Mouse (Mus musculus) layer of hippocampus, postnatal 36 days (tissue): ENCODE data around the gene Mettl3. TPM values are rescaled to one million over a fixed set of nuclear protein-coding genes. Genes with fewer than 3 reads are reported as not detected.

Source experiments
- DNase-seq, 2 experiments: peaks; one replicate each; pipeline ENCODE4 v3.0.0; 2022
- total RNA-seq, 2 experiments: library from RNA; stranded (reverse); gene quantifications; 2 replicates each; pipeline ENCODE4 v1.2.3; 2021

Mettl3 gene
- total RNA-seq, 2 experiments from 2014 or later = 49.8 to 54.0 TPM

GRCm38 (mm10) chr14:52284191-52284590 lies 20.7 kb downstream of the Mettl3 start:
- no peak for DNase-seq

- DNase-seq = no peak
These were observed 21.3 kb downstream of the Mettl3 start for GRCm38 (mm10) chr14:52283629-52284028.

- no peak for DNase-seq
These were observed 25.2 kb downstream of the Mettl3 start for GRCm38 (mm10) chr14:52279747-52280120.

GRCm38 (mm10) chr14:52278932-52279746 lies 25.8 kb downstream of the Mettl3 start, which contains the start of the genes Tox4 and Rab2b:
TSS of gene Tox4 (plus strand) at chr14:52279146.
TSS of gene Rab2b (minus strand) at chr14:52279545.
- peak; percentile 99 to 100 for DNase-seq

GRCm38 (mm10) chr14:52277210-52277609 lies 27.7 kb downstream of the Mettl3 start:
- no peak for DNase-seq

- DNase-seq = no peak
These were observed 32.1 kb downstream of the Mettl3 start for GRCm38 (mm10) chr14:52272781-52273180.

- peak; percentile 98 to 99 for DNase-seq
These were observed 47.3 kb downstream of the Mettl3 start, which contains the start of gene Chd8 for GRCm38 (mm10) chr14:52257484-52258213. TSS of gene Chd8 (minus strand) at chr14:52257780.

- peak in 1 of 2 experiments; percentile 8 for DNase-seq
These were observed 48.4 kb downstream of the Mettl3 start for GRCm38 (mm10) chr14:52256311-52257175.

- no peak for DNase-seq
These were observed 58.8 kb downstream of the Mettl3 start for GRCm38 (mm10) chr14:52246129-52246528.

Other genes starting within 250 kb of the Mettl3 start
- 100 to 1,000 TPM; 279 to 281 TPM for gene Hnrnpc, start 201.1 kb downstream of the Mettl3 start, total RNA-seq
- 1 to 10 TPM; 1.1 to 2.3 TPM for gene Rpgrip1, start 194.4 kb downstream of the Mettl3 start, total RNA-seq
- gene Supt16, start 107.7 kb downstream of the Mettl3 start, total RNA-seq = 10 to 100 TPM; 52.2 to 53.9 TPM
- gene Chd8, start 47.3 kb downstream of the Mettl3 start, total RNA-seq = 100 to 1,000 TPM; 123 to 143 TPM
- gene Tox4, start 26.0 kb downstream of the Mettl3 start, total RNA-seq = 10 to 100 TPM; 58.3 to 63.0 TPM
- gene Rab2b, start 25.6 kb downstream of the Mettl3 start, total RNA-seq = 10 to 100 TPM; 35.7 to 37.1 TPM
- gene Sall2, start 23.6 kb upstream of the Mettl3 start, total RNA-seq = 10 to 100 TPM; 43.1 TPM
- not detected for gene Olfr1513, start 51.3 kb upstream of the Mettl3 start, total RNA-seq
- not detected for gene Olfr1512, start 74.0 kb upstream of the Mettl3 start, total RNA-seq
- not detected for gene Olfr1511, start 92.3 kb upstream of the Mettl3 start, total RNA-seq
- gene Olfr1510, start 109.2 kb upstream of the Mettl3 start, total RNA-seq = not detected
- not detected for gene Olfr1509, start 137.9 kb upstream of the Mettl3 start, total RNA-seq
- not detected for gene Olfr1508, start 162.4 kb upstream of the Mettl3 start, total RNA-seq
- not detected for gene Olfr1507, start 190.6 kb upstream of the Mettl3 start, total RNA-seq